Mouse (Mus musculus) liver, adult 2 months (tissue): ENCODE results near the gene Dffa. TPM values are rescaled to one million over a fixed set of nuclear protein-coding genes. Genes with fewer than 3 reads are reported as not detected.
A peak's percentile ranks its signal among the peaks of the same experiment; 100 is the strongest.

ENCODE experiments used
- DNase-seq: peaks from one replicate; pipeline ENCODE4 v3.0.0-alpha.2; 2011; ENCODE audit warnings: low read depth, low spot score; ENCODE audit errors: extremely low read depth
- H3K27ac ChIP-seq: fragments of 200-500 bp; replicated peaks from 2 replicates; pipeline ENCODE4 v1.5.1; 2012; ENCODE audit warnings: low read depth, mild to moderate bottlenecking, control low read depth, inconsistent platforms, low read length; ENCODE audit not compliant: insufficient read depth
- H3K27me3 ChIP-seq: fragments of 200-500 bp; 2 replicates; pipeline ENCODE4 v1.6.1; 2012; ENCODE audit warnings: mild to moderate bottlenecking, moderate library complexity, low read length, inconsistent platforms; ENCODE audit not compliant: control insufficient read depth, insufficient read depth
- H3K36me3 ChIP-seq: fragments of 200-500 bp; 2 replicates; pipeline ENCODE4 v1.6.1; 2012; ENCODE audit warnings: low read length, inconsistent platforms; ENCODE audit not compliant: control insufficient read depth, insufficient read depth
- H3K4me1 ChIP-seq: fragments of 200-500 bp; 2 replicates; pipeline ENCODE4 v1.6.1; 2011; ENCODE audit warnings: low read length; ENCODE audit not compliant: control insufficient read depth, insufficient read depth
- H3K4me3 ChIP-seq: fragments of 200-500 bp; 2 replicates; pipeline ENCODE4 v1.5.1; 2011; ENCODE audit warnings: low read depth, mild to moderate bottlenecking, control low read depth, low read length, moderate library complexity; ENCODE audit not compliant: insufficient read depth
- H3K79me2 ChIP-seq: fragments of 200-500 bp; 2 replicates; pipeline ENCODE4 v1.6.1; 2012; ENCODE audit warnings: inconsistent platforms, mild to moderate bottlenecking, low read length, moderate library complexity; ENCODE audit not compliant: control insufficient read depth, insufficient read depth
- H3K9ac ChIP-seq: fragments of 200-500 bp; 2 replicates; pipeline ENCODE4 v1.6.1; 2012; ENCODE audit warnings: low read depth, mild to moderate bottlenecking, control low read depth, inconsistent platforms, low read length
- CTCF ChIP-seq: fragments of 200-500 bp; IDR thresholded peaks from 2 replicates; pipeline ENCODE4 v1.5.1; 2011; ENCODE audit warnings: low read depth, low read length, control low read depth
- POLR2A ChIP-seq: fragments of 200-500 bp; IDR thresholded peaks from 2 replicates; pipeline ENCODE4 v1.6.1; 2011; ENCODE audit warnings: low read length, control low read depth; ENCODE audit not compliant: insufficient read depth; ENCODE audit errors: extremely low read depth
- WGBS: fragments of 180-500 bp; shearing (Covaris S2); methylation state at CpG from one replicate; pipeline ENCODE4 v1.1.7; 2018; 5-methylcytosine and 5-hydroxymethylcytosine counted together
- polyA plus RNA-seq: library from polyadenylated mRNA; depleted of rRNA; stranded (reverse); fragments of >200 nt; gene quantifications from 2 replicates; pipeline ENCODE4 v1.2.3, GENCODE M21; 2012
- total RNA-seq: library from RNA; depleted of rRNA; stranded (reverse); fragments of >200 nt; gene quantifications from 2 replicates; pipeline ENCODE4 v1.2.3, GENCODE M21; 2014

The Dffa gene
- total and polyA plus RNA-seq, 2 experiments, result 11.8 to 14.8 TPM

DNA sequence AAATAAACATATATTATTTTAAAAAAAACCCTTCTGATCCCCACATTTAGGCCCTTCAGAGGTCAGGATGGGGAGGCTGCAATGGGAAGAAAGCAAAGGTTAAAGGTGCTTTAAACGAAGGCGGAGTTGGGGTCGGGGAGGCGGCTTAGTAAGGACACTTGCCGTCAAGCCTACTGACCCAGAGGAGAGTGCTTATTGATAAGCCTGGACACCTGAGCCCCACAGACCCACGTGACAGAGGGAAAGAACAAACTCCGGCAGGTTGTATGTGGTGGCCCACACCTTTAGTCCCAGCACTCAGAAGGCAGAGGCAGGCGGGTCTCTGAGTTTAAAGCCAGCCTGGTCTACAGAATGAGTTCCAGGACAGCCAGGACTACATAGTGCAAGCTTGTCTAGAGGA lies 23.8 kb upstream of the Dffa start:
- Histone ChIP-seq H3K79me2 (peaks cover 36% of the 10 kb centered on the region; the same call in 1 of the 2 replicates), H3K27me3 (no peaks in the 10 kb centered on the region), H3K4me3 (no peak overlapping the region), H3K4me1 (peaks cover 56% of the 10 kb centered on the region), H3K9ac (no peak overlapping the region), H3K36me3 (no peaks in the 10 kb centered on the region), H3K27ac (0 out of 2 replicates have a peak overlapping the region, but pooled peaks have one; percentile 14)
- TF ChIP-seq CTCF (no peak), POLR2A (no peak)
- DNase-seq, result peak; percentile 60
- WGBS, result 42% methylated on average over 8 of the region's 8 CpGs

DNA sequence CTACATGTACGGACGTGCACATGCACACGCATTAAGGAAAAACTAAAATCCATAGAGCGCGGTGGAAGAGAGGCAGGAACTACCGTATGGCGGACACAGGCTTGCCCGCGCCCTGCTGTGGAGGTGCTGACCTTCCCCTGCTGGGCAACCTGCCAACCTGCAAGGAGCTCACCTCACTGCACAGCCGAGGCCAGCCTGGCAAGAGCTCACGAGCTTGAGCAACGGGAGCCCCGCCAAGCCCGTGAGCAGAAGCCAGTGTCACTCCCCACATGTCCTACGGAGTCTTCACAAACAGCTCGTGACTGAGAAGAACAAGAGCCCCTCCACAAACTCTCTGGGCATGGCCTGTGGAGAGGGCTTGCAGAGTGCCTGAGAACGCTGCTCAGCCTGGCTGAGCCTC lies 22.4 kb upstream of the Dffa start:
- DNase-seq, result peak; percentile 92
- no peaks in the 10 kb centered on the region for H3K27me3 ChIP-seq
- peaks cover 38% of the 10 kb centered on the region; the same call in 1 of the 2 replicates for H3K79me2 ChIP-seq
- WGBS, result 28% methylated on average over 17 of the region's 17 CpGs
- peak overlapping the region; percentile 20 for H3K9ac ChIP-seq
- H3K4me1 ChIP-seq, result peaks cover 50% of the 10 kb centered on the region
- no peak for TF ChIP-seq CTCF
- TF ChIP-seq POLR2A, result no peak
- no peaks in the 10 kb centered on the region for H3K36me3 ChIP-seq
- H3K27ac ChIP-seq, result peak overlapping the region; percentile 70
- H3K4me3 ChIP-seq, result peak overlapping the region; percentile 9; the same call in 1 of the 2 replicates

DNA sequence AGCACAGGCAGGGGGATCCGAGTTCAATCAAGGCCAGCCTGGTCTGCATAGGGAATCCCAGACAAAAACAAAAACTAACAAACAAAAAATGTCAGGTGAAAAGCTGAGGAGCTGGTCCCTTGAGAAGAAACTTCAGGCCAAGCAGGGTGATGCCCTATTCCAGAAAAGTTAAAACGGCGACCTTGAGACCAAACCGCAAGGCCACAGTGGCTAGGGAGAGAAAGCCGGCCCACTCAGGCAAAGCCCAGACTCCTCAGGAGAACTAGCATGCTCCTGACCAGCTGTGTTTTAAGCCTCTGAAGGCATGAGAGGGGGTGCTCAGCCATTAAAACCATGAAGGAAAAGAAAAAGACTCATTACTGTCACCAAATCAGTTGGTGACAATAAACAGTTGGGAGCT lies 18.6 kb upstream of the Dffa start:
- no peaks in the 10 kb centered on the region for H3K36me3 ChIP-seq
- no peak overlapping the region for H3K4me3 ChIP-seq
- WGBS, result 41% methylated on average over 5 of the region's 5 CpGs
- peaks cover 33% of the 10 kb centered on the region for H3K4me1 ChIP-seq
- peaks cover 39% of the 10 kb centered on the region for H3K79me2 ChIP-seq
- H3K27ac ChIP-seq, result no peak overlapping the region
- peak; percentile 19 for DNase-seq
- TF ChIP-seq CTCF (no peak), POLR2A (no peak)
- no peaks in the 10 kb centered on the region for H3K27me3 ChIP-seq
- H3K9ac ChIP-seq, result no peak overlapping the region

DNA sequence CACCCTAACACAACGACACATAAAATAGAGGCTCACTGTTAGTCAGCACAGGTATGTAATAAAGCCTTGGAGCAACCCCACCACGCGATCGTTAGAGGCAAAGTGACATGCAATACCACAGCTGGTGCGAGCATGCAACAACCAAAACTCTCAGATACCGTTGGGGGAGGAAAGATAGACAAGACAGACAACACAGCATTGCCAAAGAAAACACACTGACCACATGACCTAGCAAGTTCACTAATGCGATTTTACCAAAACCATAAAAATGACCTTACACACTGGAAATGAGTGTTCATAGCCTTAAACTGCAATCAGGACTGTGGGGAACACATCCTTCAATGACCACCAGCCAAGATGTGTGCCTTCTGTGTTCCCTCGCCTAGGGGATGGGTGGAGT lies 12.6 kb upstream of the Dffa start:
- H3K27ac ChIP-seq, result peak overlapping the region; percentile 73
- H3K4me3 ChIP-seq, result 0 out of 2 replicates have a peak overlapping the region, but pooled peaks have one; percentile 5
- H3K79me2 ChIP-seq, result peaks cover 29% of the 10 kb centered on the region
- peak; percentile 96 for DNase-seq
- 23% methylated on average over 8 of the region's 8 CpGs for WGBS
- H3K27me3 ChIP-seq, result no peaks in the 10 kb centered on the region
- peaks cover 22% of the 10 kb centered on the region for H3K4me1 ChIP-seq
- peak overlapping the region; percentile 45; the same call in 1 of the 2 replicates for H3K9ac ChIP-seq
- TF ChIP-seq CTCF, result no peak
- TF ChIP-seq POLR2A, result no peak
- no peaks in the 10 kb centered on the region for H3K36me3 ChIP-seq

DNA sequence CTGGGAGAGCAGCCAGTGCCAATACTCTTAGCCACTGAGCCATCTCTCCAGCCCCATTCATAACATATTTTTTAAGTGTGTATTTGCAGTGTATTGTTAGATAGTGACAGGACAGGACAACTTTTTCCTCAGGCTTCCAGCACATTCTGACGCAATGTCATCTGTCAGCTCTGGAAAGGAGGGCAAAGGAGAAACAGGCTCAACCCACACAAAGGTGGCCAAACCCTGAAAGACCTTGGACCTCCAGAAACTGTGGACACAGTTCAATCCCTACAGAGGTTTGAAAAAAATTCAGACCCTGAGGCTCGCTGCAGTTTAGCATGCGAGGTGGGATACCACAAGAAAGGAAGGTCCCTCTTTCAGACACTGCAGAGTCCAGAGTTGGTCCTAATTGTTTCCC lies 6.0 kb upstream of the Dffa start:
- H3K36me3 ChIP-seq, result no peaks in the 10 kb centered on the region
- H3K79me2 ChIP-seq, result peaks cover 26% of the 10 kb centered on the region
- TF ChIP-seq CTCF (no peak), POLR2A (no peak)
- peak; percentile 98 for DNase-seq
- WGBS, result 16% methylated on average over 3 of the region's 3 CpGs
- H3K4me1 ChIP-seq, result peaks cover 15% of the 10 kb centered on the region
- H3K27ac ChIP-seq, result peak overlapping the region; percentile 88
- no peaks in the 10 kb centered on the region for H3K27me3 ChIP-seq
- peak overlapping the region; percentile 100 for H3K4me3 ChIP-seq
- peak overlapping the region; percentile 77 for H3K9ac ChIP-seq

GRCm38 (mm10) chr4:149098571-149098970 lies 5.4 kb upstream of the Dffa start:
- H3K36me3 ChIP-seq, result no peaks in the 10 kb centered on the region
- peak overlapping the region; percentile 88 for H3K27ac ChIP-seq
- TF ChIP-seq CTCF (no peak), POLR2A (no peak)
- WGBS, result 3% methylated on average over 11 of the region's 11 CpGs
- no peak for DNase-seq
- H3K4me3 ChIP-seq, result peak overlapping the region; percentile 100
- peaks cover 26% of the 10 kb centered on the region for H3K79me2 ChIP-seq
- H3K27me3 ChIP-seq, result no peaks in the 10 kb centered on the region
- peak overlapping the region; percentile 100 for H3K9ac ChIP-seq
- peaks cover 15% of the 10 kb centered on the region for H3K4me1 ChIP-seq
